Mouse (Mus musculus): ENCODE data around the gene Slc4a11. TPM values are rescaled to one million over a fixed set of nuclear protein-coding genes. Genes with fewer than 3 reads are reported as not detected.

The Slc4a11 gene
- polyA plus RNA-seq (2014; fragmentation: Illumina TruSeq; extraction: RNeasy Lipid Tissue Mini Kit (QIAGEN cat#74804); ENCODE audit: low read depth, low replicate concordance), result not detected

GRCm38 (mm10) chr2:130697153-130697810 is at the start of gene Slc4a11:
Slc4a11 (minus strand) TSS chr2:130697519.

DNA sequence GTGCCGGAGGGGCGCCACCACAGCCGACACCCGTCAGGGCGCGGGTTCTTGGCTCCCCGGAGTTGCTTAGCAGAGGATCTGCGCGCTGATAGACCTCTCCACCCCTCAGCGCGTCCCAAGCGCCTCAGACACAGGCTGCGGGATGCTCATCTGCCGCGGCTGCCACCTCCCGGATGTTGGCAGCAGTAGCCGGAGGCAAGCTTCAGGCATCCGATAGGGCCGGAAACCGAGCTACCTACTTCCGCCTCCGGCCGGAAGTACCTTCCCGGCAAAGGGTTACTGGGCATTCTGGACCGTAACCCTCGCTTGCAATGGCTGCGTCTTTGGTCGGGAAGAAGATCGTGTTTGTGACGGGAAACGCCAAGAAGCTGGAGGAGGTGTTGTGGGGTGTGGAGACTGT is 29.8 kb downstream of the Slc4a11 start, which contains the start of gene Itpa:
Gene Itpa (plus strand): TSS at position 52 of the 400 bp plus-strand sequence.

DNA sequence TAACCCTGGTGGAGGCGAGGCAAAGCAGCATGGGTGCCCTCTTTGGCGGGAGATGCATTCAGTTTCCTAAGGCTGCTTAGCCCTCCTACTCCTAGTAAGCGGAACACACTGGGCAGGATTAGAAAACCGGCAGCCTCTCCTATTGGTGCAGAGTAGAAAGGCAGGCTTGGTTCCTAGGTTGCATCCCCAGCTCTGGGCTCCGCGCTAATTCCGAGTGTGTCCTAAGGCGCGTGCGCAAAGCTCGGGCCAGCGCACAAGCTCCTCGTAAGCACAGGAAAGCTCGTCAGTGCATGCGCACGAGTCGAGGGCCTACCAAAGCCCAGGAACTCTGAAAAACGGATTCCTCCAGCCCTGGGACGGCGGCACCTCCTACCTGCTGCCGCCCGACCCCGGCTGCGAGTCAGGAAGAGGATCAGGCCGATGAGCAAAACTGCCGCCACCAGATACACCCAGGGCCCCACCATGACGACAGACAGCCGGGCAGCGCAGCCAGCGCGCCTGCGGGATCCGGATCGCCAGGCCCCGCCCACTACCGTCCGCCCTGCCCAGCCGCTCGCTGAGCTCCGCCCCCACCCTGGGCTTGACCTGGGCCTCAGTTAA is 33.1 kb downstream of the Slc4a11 start, which contains the start of gene Ddrgk1:
Gene Ddrgk1 (minus strand): TSS at position 558 of the 600 bp plus-strand sequence.

DNA sequence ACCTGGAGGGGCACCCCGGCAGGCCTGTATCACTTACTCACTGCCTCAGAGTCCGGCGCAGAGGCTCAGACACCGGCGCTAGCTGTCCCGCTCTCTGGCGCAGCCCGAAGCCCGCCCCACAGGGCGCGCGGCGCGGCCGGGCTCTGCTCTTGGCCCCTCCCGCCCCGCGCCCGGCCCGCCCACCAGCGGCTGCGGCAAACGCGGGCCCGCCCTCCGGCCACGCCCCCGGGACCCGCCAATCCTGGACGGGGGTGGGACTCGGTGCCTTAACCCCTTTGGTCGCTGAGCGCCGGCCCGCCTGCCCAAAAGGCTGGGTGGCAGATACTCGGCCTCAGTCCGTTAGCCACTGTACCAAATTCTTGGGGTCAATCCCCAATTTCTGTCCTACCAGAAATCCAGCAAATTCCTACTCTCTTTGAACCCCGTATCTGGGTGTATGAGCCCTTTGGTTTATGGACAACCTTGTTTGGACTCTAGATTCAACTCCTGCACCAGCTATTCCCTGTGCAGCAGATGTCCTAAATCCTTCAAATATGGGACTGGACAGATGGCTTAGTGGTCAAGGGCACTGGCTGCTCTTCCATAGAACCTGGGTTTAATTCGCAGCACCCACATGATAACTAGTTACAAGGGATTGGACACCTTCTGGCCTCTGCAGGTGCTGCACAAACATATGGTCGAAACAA is 54.5 kb downstream of the Slc4a11 start, which contains the start of gene Lzts3:
Gene Lzts3 (minus strand): TSS at position 120 of the 686 bp plus-strand sequence.

Other genes with a start within 250 kb of the Slc4a11 start
- 38.9 TPM for gene Ptpra, start 247.2 kb downstream of the Slc4a11 start, polyA plus RNA-seq (2014; fragmentation: Illumina TruSeq; extraction: RNeasy Lipid Tissue Mini Kit (QIAGEN cat#74804); ENCODE audit: low read depth, low replicate concordance)
- gene Mrps26, start 133.8 kb downstream of the Slc4a11 start, polyA plus RNA-seq (2014; fragmentation: Illumina TruSeq; extraction: RNeasy Lipid Tissue Mini Kit (QIAGEN cat#74804); ENCODE audit: low read depth, low replicate concordance), result 38.3 TPM
- not detected for gene Oxt, start 121.3 kb downstream of the Slc4a11 start, polyA plus RNA-seq (2014; fragmentation: Illumina TruSeq; extraction: RNeasy Lipid Tissue Mini Kit (QIAGEN cat#74804); ENCODE audit: low read depth, low replicate concordance)
- not detected for gene Avp, start 115.0 kb downstream of the Slc4a11 start, polyA plus RNA-seq (2014; fragmentation: Illumina TruSeq; extraction: RNeasy Lipid Tissue Mini Kit (QIAGEN cat#74804); ENCODE audit: low read depth, low replicate concordance)
- 7.6 TPM for gene Fastkd5, start 67.5 kb downstream of the Slc4a11 start, polyA plus RNA-seq (2014; fragmentation: Illumina TruSeq; extraction: RNeasy Lipid Tissue Mini Kit (QIAGEN cat#74804); ENCODE audit: low read depth, low replicate concordance)
- 4.2 TPM for gene Ubox5, start 67.5 kb downstream of the Slc4a11 start, polyA plus RNA-seq (2014; fragmentation: Illumina TruSeq; extraction: RNeasy Lipid Tissue Mini Kit (QIAGEN cat#74804); ENCODE audit: low read depth, low replicate concordance)
- gene Lzts3, start 54.7 kb downstream of the Slc4a11 start, polyA plus RNA-seq (2014; fragmentation: Illumina TruSeq; extraction: RNeasy Lipid Tissue Mini Kit (QIAGEN cat#74804); ENCODE audit: low read depth, low replicate concordance), result 6.1 TPM
- 105 TPM for gene Ddrgk1, start 32.9 kb downstream of the Slc4a11 start, polyA plus RNA-seq (2014; fragmentation: Illumina TruSeq; extraction: RNeasy Lipid Tissue Mini Kit (QIAGEN cat#74804); ENCODE audit: low read depth, low replicate concordance)
- 40.9 TPM for gene Itpa, start 29.9 kb downstream of the Slc4a11 start, polyA plus RNA-seq (2014; fragmentation: Illumina TruSeq; extraction: RNeasy Lipid Tissue Mini Kit (QIAGEN cat#74804); ENCODE audit: low read depth, low replicate concordance)
- 37.9 TPM for gene 4930402H24Rik, start 208.9 kb upstream of the Slc4a11 start, polyA plus RNA-seq (2014; fragmentation: Illumina TruSeq; extraction: RNeasy Lipid Tissue Mini Kit (QIAGEN cat#74804); ENCODE audit: low read depth, low replicate concordance)
- gene Atrn, start 209.0 kb upstream of the Slc4a11 start, polyA plus RNA-seq (2014; fragmentation: Illumina TruSeq; extraction: RNeasy Lipid Tissue Mini Kit (QIAGEN cat#74804); ENCODE audit: low read depth, low replicate concordance), result 14.7 TPM